Mouse (Mus musculus) kidney, postnatal 0 days (tissue): ENCODE measurements at regions not wholly inside any gene's neighbourhood (a gene's known extent, or its start where the extent isn't known, plus 50 kb on each side); places are given as distances from the start of the nearest gene placed in this dataset.
"Not testable (repeated sequence)": the region's sequence is repeated elsewhere in the genome, so short reads cannot be mapped to it uniquely, and the experiment has no call there.

ENCODE experiments used
- ATAC-seq: fragments of 200-750 bp; cut with Nextera tagmentation; replicated peaks from 2 replicates; pipeline ENCODE4 v1.8.0; 2017; ENCODE audit warnings: low read depth, moderate number of reproducible peaks, moderate TSS enrichment, moderate library complexity; ENCODE audit not compliant: low FRiP score
- DNase-seq: peaks from one replicate; pipeline ENCODE4 v3.0.0-alpha.2; 2016; ENCODE audit warnings: low spot score
- H3K27ac ChIP-seq: fragments of 300-500 bp; sonication (generic); 2 replicates; pipeline ENCODE4 v1.5.1; 2014; ENCODE audit warnings: mild to moderate bottlenecking
- H3K27me3 ChIP-seq: fragments of 300-500 bp; sonication (generic); 2 replicates; pipeline ENCODE4 v1.6.1; 2014; ENCODE audit warnings: low read length, mixed read lengths; ENCODE audit not compliant: insufficient read depth
- H3K36me3 ChIP-seq: fragments of 300-500 bp; sonication (generic); 2 replicates; pipeline ENCODE4 v1.6.1; 2014; ENCODE audit warnings: low read length, mixed read lengths; ENCODE audit not compliant: insufficient read depth
- H3K4me1 ChIP-seq: fragments of 300-500 bp; sonication (generic); replicated peaks from 2 replicates; pipeline ENCODE4 v1.6.1; 2014; ENCODE audit warnings: antibody characterized with exemption, low read length, mixed read lengths; ENCODE audit not compliant: insufficient read depth
- H3K4me2 ChIP-seq: fragments of 300-500 bp; sonication (generic); 2 replicates; pipeline ENCODE4 v1.6.1; 2014; ENCODE audit warnings: mild to moderate bottlenecking, low read length, moderate library complexity, mixed read lengths
- H3K4me3 ChIP-seq: fragments of 300-500 bp; sonication (generic); replicated peaks from 2 replicates; pipeline ENCODE4 v1.5.1; 2014; ENCODE audit warnings: low read depth, low read length
- H3K9ac ChIP-seq: fragments of 300-500 bp; sonication (generic); 2 replicates; pipeline ENCODE4 v1.6.1; 2014; ENCODE audit warnings: low read depth, low read length
- H3K9me3 ChIP-seq: fragments of 300-500 bp; sonication (generic); replicated peaks from 2 replicates; pipeline ENCODE4 v1.6.1; 2016; ENCODE audit warnings: low read length, inconsistent platforms, mixed read lengths
- CTCF ChIP-seq: IDR thresholded peaks from 2 replicates; pipeline ENCODE4 v1.5.1; 2016; ENCODE audit warnings: antibody characterized with exemption, low read depth, mild to moderate bottlenecking, moderate library complexity
- WGBS: fragments of 180-500 bp; shearing (Covaris S2); extraction: QIAGEN DNeasy Blood & Tissue Kit; methylation state at CpG from one replicate; pipeline ENCODE4 v1.1.7; 2014; 5-methylcytosine and 5-hydroxymethylcytosine counted together

- not testable (repeated sequence) for H3K9me3 ChIP-seq, ATAC-seq, H3K27me3 ChIP-seq, DNase-seq, H3K27ac ChIP-seq, H3K4me2 ChIP-seq, H3K4me3 ChIP-seq, H3K4me1 ChIP-seq, H3K36me3 ChIP-seq, H3K9ac ChIP-seq
- 90% methylated on average over 5 of the region's 5 CpGs for WGBS
Measured at GRCm38 (mm10) chr7:29639591-29639990, 87.2 kb downstream of the Catsperg2 start.

- no peaks in the 10 kb centered on the region for H3K9me3 ChIP-seq
Measured at GRCm38 (mm10) chr7:29602356-29602755, 83.9 kb upstream of the Sipa1l3 start.

GRCm38 (mm10) chr7:29601337-29601736 lies 82.9 kb upstream of the Sipa1l3 start:
- DNase-seq, result no peak
- no peaks in the 10 kb centered on the region for H3K36me3 ChIP-seq
- H3K4me1 ChIP-seq, result no peaks in the 10 kb centered on the region
- H3K4me3 ChIP-seq, result no peak overlapping the region
- WGBS, result 79% methylated on average over 6 of the region's 6 CpGs
- H3K9ac ChIP-seq, result no peak overlapping the region
- H3K4me2 ChIP-seq, result no peak overlapping the region
- no peak for ATAC-seq
- H3K27ac ChIP-seq, result no peak overlapping the region
- no peak for TF ChIP-seq CTCF
- no peaks in the 10 kb centered on the region for H3K9me3 ChIP-seq
- H3K27me3 ChIP-seq, result no peaks in the 10 kb centered on the region

More at GRCm38 (mm10) chr7:29602356-29602755, 83.9 kb upstream of the Sipa1l3 start:
- ATAC-seq (no peak), DNase-seq (no peak)
- no peak overlapping the region for H3K4me3 ChIP-seq
- no peak overlapping the region for H3K4me2 ChIP-seq
- H3K36me3 ChIP-seq, result no peaks in the 10 kb centered on the region
- H3K9ac ChIP-seq, result no peak overlapping the region
- 55% methylated on average over 1 of the region's 1 CpGs for WGBS
- TF ChIP-seq CTCF, result no peak
- H3K4me1 ChIP-seq, result no peaks in the 10 kb centered on the region
- H3K27ac ChIP-seq, result no peak overlapping the region
- H3K27me3 ChIP-seq, result no peaks in the 10 kb centered on the region

- peak; percentile 69 for TF ChIP-seq CTCF
- H3K4me2 ChIP-seq, H3K27me3 ChIP-seq, DNase-seq, H3K9me3 ChIP-seq, H3K27ac ChIP-seq, H3K9ac ChIP-seq, ATAC-seq, H3K36me3 ChIP-seq, H3K4me3 ChIP-seq, H3K4me1 ChIP-seq: not testable (repeated sequence)
- 31% methylated on average over 7 of the region's 7 CpGs for WGBS
Measured at GRCm38 (mm10) chr7:29597291-29597690, 78.8 kb upstream of the Sipa1l3 start.

DNA sequence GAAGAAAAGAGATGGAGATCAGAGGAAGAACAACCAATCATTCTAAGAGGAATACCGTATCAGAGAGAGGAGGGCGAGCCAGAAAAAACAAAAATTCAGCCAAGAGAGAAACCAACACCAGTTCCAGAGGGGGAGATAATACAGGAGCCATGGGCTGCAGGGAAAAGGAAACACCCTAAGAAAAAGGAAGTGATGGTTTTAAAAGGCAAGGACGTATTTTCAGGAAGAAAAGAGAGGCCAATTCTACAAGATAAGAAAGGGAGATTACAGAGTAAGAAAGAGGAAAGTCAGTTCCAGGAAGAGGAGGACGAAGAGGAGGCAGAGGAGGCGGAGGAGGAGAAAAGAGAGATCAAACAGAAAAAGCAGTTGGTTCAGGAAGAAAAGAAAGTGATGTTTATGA lies 59.7 kb upstream of the Sipa1l3 start:
- no peak for TF ChIP-seq CTCF
- Histone ChIP-seq H3K9me3 (no peaks in the 10 kb centered on the region), H3K9ac (no peak overlapping the region), H3K36me3 (no peaks in the 10 kb centered on the region), H3K4me3 (no peak overlapping the region), H3K27me3 (no peaks in the 10 kb centered on the region), H3K4me1 (no peaks in the 10 kb centered on the region), H3K4me2 (no peak overlapping the region), H3K27ac (no peak overlapping the region)
- no peak for DNase-seq
- WGBS, result 56% methylated on average over 5 of the region's 5 CpGs
- ATAC-seq, result no peak

DNA sequence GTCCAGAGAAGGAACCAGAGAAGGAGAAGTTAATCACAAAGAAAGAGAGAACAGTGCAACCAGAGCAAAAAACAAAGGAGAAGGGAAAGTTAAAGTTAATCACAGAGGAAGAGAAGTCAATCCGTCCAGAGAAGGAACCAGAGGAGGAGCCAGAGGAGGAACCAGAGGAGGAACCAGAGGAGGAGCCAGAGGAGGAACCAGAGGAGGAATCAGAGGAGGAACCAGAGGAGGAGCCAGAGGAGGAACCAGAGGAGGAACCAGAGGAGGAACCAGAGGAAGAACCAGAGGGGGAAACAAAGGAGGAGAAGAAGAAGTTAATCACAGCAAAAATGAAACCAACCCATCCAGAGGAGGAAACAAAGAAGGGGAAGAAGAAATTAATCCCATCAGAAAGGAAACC lies 57.2 kb upstream of the Sipa1l3 start:
- Histone ChIP-seq H3K4me1 (no peaks in the 10 kb centered on the region), H3K9ac (no peak overlapping the region), H3K4me2 (no peak overlapping the region), H3K4me3 (no peak overlapping the region), H3K36me3 (no peaks in the 10 kb centered on the region), H3K27me3 (no peaks in the 10 kb centered on the region), H3K9me3 (no peaks in the 10 kb centered on the region), H3K27ac (no peak overlapping the region)
- TF ChIP-seq CTCF, result no peak
- ATAC-seq, result no peak
- DNase-seq, result no peak
- 20% methylated on average over 1 of the region's 1 CpGs for WGBS
